Mouse (Mus musculus) embryo, embryonic 10 days (tissue): Measurements from ENCODE around the gene Arhgap27.
"Not testable (repeated sequence)": the region's sequence is repeated elsewhere in the genome, so short reads cannot be mapped to it uniquely, and the experiment has no call there.

Experiments used
- DNase-seq: peaks from one replicate; pipeline ENCODE4 v3.0.0-alpha.2; 2015; ENCODE audit warnings: low spot score

Arhgap27 gene

DNA sequence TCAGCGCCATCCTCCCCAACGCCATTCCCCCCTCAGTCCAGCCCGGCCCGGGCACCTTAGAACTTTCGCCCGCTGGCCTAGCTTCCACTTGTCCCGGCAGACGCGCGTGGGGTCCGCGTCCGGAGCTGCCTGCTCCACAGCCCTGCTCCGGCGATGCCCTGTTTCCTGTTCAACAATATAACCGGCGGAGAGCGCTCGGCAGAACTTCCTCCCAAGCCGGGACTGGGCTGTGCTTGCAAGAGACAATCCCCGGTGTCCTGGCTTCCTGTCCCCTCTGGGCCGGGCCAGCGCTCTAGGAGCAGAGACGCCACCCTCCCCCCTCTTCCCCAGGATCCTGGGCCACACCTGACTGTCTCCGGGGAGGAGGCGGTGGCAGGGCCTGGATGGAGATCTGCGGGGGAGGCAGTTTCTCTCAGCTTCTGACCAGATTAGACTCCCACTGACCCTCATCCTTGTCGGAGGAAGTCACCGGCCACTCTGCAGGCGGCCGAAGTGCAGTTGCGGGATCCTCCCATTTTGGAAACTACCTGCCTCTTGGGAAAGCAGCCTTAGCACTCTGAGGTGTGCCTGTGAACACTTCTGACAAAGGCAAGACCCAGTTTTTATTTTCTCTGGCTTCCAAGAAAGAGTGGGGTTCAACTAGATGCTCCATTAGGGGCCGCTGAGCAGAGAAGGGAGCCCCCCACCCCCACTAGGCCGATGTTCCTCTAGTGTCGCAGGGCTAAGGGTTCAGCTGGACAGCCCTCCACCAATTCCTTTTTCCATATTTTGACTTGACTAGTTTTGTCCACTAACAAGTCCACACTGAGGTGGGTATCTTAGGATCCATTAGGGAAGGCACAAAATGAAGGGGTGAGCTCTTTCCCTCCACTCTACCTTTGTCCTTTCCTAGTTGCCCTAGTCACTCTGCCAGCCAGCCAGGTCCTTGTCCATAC lies at the start of gene Arhgap27:
Arhgap27 (minus strand) TSS at position 479 of the 935 bp plus-strand sequence.
- peak; percentile 61 for DNase-seq

DNA sequence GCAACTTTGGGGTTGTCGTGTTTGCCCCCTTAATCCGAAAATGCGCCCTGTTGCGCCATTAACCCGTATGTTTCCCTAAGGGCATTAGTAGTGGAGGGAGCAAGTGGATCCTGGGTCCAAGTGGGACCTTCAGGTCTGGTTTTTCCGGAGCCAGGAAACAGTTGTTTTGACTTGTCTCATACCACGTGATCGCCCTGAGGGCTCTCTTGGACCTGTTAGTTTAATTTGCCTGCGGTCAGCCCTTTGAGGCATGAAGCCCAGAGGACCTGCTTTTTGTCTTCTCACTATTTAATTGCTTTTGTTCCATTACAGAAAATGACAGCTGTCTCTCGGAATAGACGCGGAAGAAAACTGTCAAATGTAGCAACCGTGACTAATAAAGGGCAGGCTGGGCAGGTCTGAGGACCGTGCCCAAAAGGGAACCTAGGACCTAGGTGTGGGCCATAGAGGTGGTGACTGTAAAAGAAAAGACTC lies 49.5 kb upstream of the Arhgap27 start:
- DNase-seq = no peak

DNA sequence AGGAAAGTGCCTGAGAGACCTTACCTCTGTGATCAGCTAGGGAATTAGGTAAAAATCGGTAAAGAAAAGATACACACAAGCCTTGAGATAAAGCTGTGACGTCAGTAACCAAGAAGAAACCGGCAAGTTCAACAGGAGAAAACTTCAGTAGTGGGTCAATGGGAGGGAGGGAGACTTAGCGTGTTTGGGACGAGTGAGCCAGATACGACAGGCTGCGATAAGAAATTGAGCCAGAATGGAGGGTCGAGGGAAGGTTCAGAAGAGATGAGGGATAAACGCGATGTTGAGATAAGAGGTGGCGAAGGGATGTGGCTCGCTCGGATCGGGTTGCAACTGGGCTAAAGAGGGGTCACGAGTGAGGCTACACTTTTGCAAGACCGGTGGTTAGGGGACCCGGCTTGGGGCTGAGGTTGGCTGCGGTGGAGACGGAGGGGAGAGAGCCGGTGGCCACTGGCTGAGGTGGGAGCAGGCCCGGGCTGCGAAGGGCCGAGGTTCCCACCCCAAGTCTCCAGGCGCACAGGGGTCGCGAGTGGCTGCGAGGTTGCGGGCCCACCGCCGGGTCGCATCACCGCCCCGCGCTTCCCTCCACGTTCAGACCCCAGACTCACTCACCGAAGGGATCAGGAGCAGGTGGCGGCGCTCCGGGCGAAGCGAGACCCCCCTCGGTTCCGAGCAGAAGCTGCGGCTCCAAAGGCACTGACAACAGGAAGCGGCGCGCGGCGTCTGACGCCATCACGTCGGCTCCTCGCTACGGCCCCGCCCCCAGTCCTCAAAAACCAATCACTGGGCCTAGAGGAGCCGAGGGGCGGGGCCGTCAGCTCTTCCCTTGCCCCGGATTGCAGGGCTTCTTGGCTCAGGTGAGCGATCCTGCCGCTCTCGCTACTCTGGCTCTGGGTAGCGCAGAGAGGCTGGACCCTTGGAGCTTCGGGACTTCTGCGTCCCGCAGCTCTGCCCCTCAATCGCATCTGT lies 48.8 kb upstream of the Arhgap27 start, which contains the start of gene Plekhm1:
Plekhm1 (minus strand) TSS at position 707 of the 969 bp plus-strand sequence.
- peak; percentile 97 for DNase-seq

DNA sequence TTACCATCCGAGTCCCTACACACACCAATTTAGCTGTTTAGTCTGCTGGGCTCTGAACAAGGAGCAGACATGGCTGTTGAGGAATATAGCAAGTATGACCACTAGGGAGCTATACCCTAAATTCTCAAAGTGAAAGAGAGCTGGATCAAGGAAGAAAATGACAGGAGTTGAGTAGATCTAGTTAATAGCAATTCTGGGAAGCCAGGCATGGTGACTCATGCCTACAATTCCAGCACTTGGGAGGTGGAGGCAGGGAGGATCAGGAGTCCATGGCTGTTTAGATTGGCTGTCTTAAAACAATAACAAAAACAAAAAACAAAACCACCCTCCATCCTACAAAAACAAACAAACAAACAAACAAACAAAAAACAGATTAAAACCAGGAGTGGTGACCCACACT lies 47.8 kb upstream of the Arhgap27 start:
- DNase-seq = no peak

DNA sequence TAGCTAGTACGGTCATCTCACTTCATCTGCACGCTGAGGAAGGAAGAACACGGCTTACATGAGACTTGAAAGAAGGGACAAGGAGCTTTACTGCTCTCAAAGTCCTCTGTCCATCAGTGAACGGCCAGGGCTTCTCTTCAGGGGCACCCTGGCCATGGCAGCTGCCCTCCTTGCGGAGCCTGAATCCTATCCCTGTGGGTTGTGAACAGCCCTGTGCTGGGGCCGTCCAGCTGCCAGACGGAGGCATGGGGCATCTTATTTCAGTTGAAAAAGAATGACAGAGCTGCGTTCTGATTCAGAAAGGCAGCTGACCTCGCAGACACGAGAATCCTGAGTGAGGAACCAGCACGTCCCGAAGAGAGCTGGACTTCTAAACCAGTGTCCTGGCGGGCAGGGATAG lies 45.4 kb upstream of the Arhgap27 start:
- no peak for DNase-seq

DNA sequence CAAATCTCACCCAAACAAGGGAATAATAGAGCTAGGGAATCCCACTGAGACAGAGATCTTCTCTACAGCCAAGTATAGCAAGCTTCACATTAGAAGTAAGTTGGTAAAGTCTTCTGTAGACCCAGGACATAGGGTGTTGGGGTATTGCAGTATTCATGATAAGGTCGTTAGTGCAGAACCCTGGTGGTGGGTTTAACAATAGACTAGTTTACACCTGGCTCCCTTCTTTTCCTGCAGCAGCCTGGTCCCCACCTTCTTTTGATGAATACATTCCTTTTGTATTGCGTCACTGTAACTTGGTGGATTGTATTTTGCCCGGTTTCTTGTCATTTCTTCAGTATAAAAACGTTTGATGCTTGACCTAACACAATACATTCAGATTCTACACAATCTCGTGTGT lies 43.6 kb upstream of the Arhgap27 start:
- not testable (repeated sequence) for DNase-seq

DNA sequence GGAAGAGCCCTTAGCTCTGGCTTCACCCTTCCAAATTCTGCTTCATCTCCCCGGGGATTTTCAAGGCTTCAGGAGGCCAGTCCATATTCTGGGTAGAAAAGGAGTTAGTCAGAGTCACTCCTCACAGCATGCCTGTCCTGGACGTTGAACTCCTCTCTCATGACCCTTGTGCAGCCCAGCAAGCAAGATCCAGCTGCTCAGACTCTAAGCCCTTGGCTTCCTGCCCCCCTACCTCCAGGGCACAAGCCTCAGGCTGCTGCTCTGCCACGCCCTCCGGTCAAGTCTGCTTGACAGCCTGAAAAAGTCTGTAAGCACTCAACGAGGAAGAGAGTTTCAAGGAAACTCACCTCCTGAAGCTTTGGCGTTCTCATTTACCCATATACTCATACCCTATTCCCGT lies 43.1 kb upstream of the Arhgap27 start:
- no peak for DNase-seq

DNA sequence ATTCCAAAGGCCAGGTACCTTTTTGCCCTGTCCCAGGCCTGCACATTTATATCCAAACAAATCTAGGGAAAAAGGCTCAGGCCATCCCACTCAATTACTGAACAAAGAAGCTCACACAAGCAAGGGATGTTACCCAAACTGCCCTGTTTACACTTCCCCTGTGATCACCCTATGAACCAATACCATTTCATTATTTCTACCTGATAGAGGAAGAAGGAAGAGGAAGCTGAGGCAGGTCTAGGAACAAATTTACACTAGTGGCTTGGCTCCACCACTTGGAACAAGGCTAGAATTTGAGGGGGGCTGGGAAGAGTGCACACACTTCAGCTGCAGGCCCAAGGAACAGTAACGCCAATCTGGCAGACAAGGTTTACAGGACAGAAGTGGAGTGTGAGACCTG lies 42.3 kb upstream of the Arhgap27 start:
- no peak for DNase-seq

DNA sequence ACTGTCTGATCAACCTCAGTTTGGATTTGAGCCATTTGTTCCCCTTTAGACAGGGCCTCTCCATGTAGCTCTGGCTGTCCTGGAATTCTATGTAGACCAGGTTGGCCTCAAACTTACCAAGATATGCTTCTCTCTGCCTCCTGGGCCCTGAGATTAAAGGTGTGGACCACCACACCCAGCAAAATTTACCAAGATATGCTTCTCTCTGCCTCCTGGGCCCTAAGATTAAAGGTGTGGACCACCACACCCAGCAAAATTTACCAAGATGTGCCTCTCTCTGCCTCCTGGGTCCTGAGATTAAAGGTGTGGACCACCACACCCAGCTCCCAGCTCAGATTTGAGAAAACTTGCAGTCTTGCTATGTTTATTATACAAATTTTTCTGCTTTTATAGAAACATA lies 41.1 kb upstream of the Arhgap27 start:
- DNase-seq = no peak

DNA sequence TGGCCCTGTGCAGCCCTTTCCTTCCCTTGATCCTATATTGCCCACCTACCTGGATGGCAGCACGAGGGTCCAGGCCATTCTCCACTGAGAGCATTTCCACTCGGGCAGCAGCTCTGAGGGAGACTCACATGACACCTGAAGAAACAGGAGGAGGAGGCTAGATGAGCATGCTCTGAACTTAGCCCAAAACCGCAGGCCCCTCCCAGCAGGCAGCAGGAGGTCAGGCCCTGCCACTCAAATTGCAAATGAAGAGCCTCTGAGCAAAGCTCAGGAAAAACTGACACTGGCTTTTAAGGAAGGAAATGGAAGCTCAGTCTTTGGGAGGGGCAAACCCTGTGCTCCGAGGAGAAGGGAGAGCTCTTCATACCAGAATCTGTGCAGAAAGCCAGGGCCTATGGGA lies 40.3 kb upstream of the Arhgap27 start:
- DNase-seq = no peak

DNA sequence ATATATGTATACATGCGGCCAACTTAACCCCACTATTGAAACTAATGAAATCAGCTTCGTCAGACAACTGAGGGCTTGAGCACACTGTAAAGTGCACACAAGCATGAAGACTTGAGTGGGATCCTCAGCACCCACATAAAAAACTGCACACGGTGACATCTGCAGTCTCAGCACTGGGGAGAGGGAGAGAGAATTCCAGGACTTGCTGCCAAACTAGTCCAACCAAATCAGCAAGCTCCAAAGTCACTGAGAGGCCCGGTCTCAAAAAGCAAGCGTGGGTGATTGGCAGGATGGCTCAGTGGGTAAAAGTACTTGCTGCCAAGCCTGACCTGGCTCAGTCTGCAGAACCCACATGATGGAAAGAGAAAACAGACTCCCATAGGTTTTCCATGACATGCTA lies 39.2 kb upstream of the Arhgap27 start:
- DNase-seq = no peak

DNA sequence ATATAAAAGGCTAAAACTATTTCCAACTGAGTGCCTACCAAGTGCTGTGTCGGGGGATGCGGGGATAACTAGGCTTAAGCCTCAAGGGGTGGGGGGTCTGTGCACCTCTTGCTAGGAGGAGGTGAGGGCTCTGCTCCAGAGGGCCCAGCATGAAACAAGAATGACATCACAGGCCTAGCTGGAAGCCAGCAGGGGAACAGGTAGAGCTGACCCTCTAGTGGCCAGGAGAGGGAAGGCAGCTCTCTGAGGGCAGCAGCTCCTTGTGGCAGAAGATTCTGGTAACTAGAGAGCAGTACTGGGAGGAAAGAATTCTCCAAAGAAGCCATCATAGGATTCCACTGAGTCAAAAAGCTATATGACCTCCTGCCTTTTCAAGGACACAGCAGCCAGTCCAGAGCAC lies 38.7 kb upstream of the Arhgap27 start:
- DNase-seq = peak; percentile 57

DNA sequence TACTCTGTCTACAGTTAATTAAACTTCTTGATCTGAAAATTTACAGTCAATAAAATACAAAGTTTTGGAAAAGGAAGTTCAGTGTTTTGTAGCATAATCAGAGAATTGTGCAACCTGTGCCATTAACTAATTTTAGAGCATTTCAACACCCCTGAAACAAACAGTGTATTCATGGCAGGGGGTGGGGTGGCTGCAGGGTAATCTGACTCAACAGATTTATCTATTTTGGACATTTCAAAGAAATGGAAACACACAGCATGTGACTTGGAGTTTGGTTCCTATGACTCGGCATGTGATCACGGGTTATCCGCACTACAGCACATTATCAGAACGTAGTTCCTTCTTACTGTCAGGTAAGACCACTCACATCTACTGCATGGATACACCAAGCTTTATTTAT lies 36.5 kb upstream of the Arhgap27 start:
- no peak for DNase-seq

DNA sequence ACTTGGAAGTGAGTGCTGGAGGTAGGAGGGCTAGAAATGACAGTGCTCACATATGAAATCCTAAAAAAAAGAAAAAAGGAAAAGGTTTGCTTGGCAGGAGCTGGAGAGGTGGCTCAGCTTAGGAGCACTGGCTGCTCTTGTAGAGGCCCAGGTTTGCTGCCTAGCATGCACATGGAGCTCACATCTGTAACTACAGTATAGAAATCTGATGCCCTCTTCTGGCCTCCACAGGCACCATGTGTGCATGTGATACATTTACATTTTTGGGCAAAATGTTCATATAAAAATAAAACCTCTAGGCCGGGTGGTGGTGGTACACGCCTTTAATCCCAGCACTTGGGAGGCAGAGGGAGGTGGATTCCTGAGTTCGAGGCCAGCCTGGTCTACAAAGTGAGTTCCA lies 35.6 kb upstream of the Arhgap27 start:
- DNase-seq = no peak

DNA sequence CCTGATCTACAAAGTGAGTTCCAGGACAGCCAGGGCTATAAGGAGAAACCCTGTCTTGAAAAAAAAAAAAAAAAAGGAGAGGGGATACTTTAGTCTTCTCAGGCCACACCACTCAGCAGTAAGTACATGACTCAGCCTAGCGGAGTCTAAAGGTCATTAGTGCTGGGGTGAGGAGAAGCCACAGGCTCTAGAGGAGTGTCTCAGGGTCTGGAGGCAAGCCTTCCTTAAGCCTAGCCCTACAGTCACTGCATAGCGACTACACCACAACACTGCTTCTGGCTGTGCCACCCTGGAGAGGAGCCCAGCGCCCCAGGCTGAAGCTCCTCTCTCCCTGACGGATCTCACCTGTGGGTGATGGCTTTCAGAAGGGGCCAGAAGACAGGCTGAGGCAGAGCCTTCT lies 33.2 kb upstream of the Arhgap27 start:
- DNase-seq = no peak

DNA sequence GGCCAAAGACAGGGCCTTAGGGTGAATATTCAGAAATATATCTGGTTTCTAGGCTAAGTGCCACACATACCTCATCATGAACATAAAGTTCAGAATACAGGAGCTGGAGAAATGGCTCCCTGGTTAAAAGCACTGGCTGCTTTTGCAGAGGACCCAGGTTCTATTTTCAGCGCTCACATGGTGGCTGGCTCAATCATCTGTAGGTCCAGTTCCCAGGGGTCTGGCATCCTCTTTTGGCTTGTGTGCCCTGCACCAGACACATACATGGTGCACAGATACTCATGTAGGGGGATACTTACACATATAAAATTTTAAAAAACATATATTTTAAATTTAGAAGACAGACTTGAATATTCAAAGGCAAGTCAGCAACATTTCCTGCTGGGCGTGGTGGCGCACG lies 32.7 kb upstream of the Arhgap27 start:
- no peak for DNase-seq

DNA sequence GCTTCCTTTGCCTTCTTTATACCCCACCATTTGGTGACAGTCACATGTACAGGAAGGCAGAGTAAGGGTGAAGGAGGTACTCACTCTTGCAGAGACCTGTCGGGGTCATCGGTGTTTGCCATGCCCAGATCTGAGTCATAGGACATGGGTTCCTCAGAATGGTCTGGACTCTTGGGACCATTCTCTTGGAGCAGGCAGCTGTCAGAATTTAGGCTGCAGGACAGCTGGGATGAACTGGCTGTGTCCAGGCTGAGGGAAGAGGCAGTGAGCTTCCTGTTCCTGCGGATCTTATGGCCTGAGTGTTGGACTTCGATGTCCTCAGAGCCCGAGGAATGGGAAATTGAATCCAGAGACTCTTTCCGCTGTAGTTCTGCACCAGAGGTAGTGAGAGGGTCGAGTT lies 31.1 kb upstream of the Arhgap27 start:
- DNase-seq = no peak

DNA sequence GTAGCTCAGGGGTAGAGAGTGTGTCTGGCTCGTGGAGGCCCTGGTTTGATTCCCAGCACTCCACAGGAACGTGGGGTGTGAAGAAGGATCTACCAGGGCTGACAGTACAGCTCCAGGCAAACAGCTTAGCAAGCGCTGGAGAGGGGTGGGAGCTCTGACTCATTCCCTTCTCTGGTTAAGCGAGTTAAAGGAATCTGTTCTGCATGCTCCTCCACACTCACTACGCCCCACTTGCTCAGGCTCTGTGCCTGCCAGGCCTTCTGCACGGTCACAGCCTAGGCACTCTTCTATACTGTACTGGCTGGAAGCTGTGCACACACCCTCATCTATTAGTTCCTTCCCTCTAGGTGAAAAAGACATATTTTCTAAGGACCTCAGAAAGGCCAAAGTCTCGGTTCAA lies 30.5 kb upstream of the Arhgap27 start:
- DNase-seq = no peak

DNA sequence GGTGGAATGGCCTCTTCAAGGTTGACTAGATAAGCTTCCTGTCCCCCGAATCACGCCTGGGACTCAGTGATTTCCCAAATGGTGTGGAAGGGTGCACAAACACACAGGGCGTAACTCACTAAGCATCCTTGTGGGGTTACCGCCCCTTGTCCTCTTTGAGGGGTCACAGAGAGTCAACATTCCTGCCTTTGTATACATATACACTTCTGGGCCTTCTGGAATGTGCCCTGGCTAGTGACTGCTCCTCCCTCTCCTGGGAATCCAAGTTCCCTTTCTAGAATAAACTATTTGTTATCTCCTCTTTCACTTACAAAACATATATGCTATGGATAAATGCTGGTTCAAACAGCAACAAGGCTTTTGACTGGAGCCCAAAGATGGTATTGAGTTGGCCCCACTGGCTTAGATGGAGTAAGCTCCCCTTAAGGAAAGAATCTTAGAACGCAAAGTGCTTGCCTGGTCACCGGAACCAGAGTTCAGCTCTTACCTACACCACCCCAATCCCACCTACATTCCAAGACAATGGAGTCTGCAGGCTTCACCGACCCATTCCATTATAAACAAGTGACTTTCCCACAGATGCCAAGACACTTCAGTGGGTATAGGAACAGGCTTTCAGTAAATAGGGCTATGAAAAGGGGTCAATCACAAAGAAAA lies 24.5 kb upstream of the Arhgap27 start:
- peak; percentile 16 for DNase-seq

DNA sequence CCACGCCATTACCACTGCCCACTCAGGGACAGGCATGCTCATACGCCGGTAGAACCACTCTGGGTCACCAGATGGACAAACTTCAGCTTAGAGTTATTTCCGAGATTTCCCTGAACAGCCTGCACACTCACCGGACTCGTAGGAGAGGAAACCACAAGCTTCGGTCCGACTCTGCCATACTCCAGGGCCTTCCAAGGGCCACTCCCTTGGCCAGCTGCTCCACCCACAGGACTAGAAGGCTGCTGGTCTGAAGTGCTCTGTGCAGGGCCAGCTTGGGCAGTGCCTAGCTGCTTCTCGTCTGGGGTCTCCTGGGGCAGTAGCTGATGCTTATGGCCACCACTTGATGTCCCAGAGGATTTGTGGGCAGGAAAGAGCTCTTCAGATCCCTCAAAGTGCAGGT lies 23.3 kb upstream of the Arhgap27 start:
- no peak for DNase-seq

DNA sequence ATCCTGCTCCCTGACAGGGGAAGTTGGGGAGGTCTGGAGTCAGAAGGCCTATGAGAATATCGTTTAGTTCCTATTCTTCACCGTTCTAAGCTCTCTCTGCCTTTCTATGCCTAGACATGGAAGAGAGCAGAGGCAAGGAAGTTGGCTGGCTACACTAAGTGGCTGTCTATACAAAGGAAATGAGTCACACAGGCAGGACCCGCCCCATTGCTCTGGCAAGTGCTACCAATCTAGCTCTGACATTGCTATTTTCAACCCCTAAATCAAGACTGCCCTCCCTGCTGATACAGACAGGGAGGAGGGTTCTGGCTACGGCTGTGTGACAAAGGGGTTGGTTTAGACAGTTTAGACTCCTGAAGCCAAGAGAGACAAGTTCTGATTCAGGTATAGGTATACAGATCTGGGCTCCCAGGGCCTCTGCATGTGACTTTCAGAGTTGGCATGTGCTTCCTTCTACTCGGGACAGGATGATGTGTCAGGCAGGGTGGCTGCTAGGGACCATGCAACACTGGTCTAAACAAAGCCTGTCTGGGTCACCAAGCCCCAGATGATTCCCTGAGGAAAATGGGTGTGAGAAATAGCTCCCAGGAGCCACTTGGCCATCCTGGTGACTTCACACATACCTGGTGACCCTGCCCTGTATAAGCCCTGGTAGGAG lies 18.6 kb upstream of the Arhgap27 start:
- DNase-seq = no peak

DNA sequence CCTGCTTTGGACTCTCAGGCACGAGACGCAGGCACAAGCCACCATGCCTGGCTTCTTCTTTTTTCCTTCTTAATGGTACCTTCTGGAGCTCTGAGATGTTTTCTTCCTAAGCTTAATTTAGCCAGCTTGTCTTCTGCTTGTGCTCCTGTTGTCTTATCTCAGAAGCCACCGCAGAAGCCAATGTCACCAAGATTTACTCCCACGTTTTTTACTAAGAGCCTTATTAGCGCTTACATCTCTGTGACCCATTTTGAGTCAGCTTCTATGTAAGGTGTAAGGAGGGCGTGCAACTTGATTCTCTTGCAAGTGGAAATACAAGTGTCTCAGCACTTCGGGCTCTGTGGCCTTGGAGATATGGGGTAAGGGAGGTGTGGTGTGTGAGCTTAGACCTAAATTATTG lies 18.0 kb upstream of the Arhgap27 start:
- no peak for DNase-seq
